Mouse (Mus musculus) liver, adult 2 months (tissue): ENCODE measurements around the gene Kcns1.

Experiments used
- CTCF ChIP-seq: fragments of 200-500 bp; IDR thresholded peaks from 2 replicates; pipeline ENCODE4 v1.5.1; 2011; ENCODE audit warnings: low read depth, low read length, control low read depth
- POLR2A ChIP-seq: fragments of 200-500 bp; IDR thresholded peaks from 2 replicates; pipeline ENCODE4 v1.6.1; 2011; ENCODE audit warnings: low read length, control low read depth; ENCODE audit not compliant: insufficient read depth; ENCODE audit errors: extremely low read depth

DNA sequence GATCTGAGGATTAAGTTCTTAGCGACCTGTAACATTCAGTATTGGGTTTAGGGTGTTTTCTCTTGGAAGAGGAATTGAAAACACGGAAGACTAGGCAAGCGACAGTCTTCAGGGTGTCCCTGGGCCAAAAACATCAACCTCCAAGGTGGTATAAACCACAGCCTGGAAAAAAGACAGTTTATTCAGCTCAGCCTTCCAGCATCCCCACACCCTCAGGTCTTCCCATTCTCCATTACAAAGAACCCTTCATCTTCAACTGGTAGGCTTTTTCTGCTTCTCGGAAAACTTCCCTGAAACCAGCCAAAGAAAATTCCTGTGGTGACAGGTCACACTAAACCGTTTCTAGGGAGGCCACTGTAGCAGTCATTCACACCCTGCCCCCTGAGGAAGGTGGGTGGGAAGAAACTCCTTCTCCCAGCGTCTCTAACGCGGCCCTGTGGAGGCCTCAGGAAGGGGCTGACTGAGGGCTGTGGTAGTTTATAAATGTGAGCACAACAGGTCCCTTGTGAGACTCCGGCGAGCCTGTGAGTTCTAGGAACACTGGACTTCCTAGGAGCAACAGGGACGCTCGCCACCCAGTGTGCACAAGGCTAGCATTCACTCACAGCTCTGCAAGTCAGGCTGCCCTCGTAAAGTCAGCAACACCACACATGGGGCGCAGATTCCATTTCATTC lies 20.7 kb downstream of the Kcns1 start:
- TF ChIP-seq CTCF: no peak
- no peak for TF ChIP-seq POLR2A
